Mouse (Mus musculus) stomach, embryonic 14.5 days (tissue): ENCODE data around the gene 1110008P14Rik. TPM values are rescaled to one million over a fixed set of nuclear protein-coding genes. Genes with fewer than 3 reads are reported as not detected.

Experiments
- ATAC-seq: fragments of 200-750 bp; cut with Nextera tagmentation; 2 replicates; pipeline ENCODE4 v1.8.0; 2017; ENCODE audit warnings: low read depth, moderate TSS enrichment; ENCODE audit not compliant: insufficient number of reproducible peaks, insufficient read depth, low FRiP score
- H3K27ac ChIP-seq: fragments of 300-500 bp; sonication (generic); 2 replicates; pipeline ENCODE4 v1.5.1; 2014; ENCODE audit warnings: mild to moderate bottlenecking, low read length, moderate library complexity, mixed read lengths
- H3K27me3 ChIP-seq: fragments of 300-500 bp; sonication (generic); 2 replicates; pipeline ENCODE4 v1.6.1; 2014; ENCODE audit warnings: low read length, control low read depth, mixed read lengths; ENCODE audit not compliant: control insufficient read depth, insufficient read depth
- H3K36me3 ChIP-seq: fragments of 300-500 bp; sonication (generic); 2 replicates; pipeline ENCODE4 v1.6.1; 2014; ENCODE audit warnings: mild to moderate bottlenecking, control low read depth, low read length, moderate library complexity, mixed read lengths; ENCODE audit not compliant: control insufficient read depth, insufficient read depth
- H3K4me1 ChIP-seq: fragments of 300-500 bp; sonication (generic); 2 replicates; pipeline ENCODE4 v1.6.1; 2014; ENCODE audit warnings: low read length, control low read depth, mixed read lengths; ENCODE audit not compliant: control insufficient read depth, insufficient read depth
- H3K4me2 ChIP-seq: fragments of 300-500 bp; sonication (generic); replicated peaks from 2 replicates; pipeline ENCODE4 v1.6.1; 2014; ENCODE audit warnings: low read depth, low read length, control low read depth
- H3K4me3 ChIP-seq: fragments of 300-500 bp; sonication (generic); 2 replicates; pipeline ENCODE4 v1.5.1; 2014; ENCODE audit warnings: low read depth, low read length, control low read depth
- H3K9ac ChIP-seq: fragments of 300-500 bp; sonication (generic); replicated peaks from 2 replicates; pipeline ENCODE4 v1.6.1; 2014; ENCODE audit warnings: low read depth, mild to moderate bottlenecking, control low read depth, low read length, moderate library complexity, mixed read lengths
- H3K9me3 ChIP-seq: fragments of 300-500 bp; sonication (generic); 2 replicates; pipeline ENCODE4 v1.6.1; 2016; ENCODE audit warnings: low read depth, low read length, control low read depth; ENCODE audit not compliant: control insufficient read depth
- WGBS: fragments of 180-500 bp; shearing (Covaris S2); extraction: QIAGEN DNeasy Blood & Tissue Kit; methylation state at CpG from one replicate; pipeline ENCODE4 v1.1.7; 2014; 5-methylcytosine and 5-hydroxymethylcytosine counted together
- polyA plus RNA-seq: library from polyadenylated mRNA; unstranded; fragments of >200 nt; fragmentation: Nextera tagmentation; extraction: Ambion mirVana; gene quantifications from 2 replicates; pipeline ENCODE4 v1.2.1, GENCODE M21; 2014

The 1110008P14Rik gene
- polyA plus RNA-seq, 1 experiment from 2014 or later = 46.3 TPM

DNA sequence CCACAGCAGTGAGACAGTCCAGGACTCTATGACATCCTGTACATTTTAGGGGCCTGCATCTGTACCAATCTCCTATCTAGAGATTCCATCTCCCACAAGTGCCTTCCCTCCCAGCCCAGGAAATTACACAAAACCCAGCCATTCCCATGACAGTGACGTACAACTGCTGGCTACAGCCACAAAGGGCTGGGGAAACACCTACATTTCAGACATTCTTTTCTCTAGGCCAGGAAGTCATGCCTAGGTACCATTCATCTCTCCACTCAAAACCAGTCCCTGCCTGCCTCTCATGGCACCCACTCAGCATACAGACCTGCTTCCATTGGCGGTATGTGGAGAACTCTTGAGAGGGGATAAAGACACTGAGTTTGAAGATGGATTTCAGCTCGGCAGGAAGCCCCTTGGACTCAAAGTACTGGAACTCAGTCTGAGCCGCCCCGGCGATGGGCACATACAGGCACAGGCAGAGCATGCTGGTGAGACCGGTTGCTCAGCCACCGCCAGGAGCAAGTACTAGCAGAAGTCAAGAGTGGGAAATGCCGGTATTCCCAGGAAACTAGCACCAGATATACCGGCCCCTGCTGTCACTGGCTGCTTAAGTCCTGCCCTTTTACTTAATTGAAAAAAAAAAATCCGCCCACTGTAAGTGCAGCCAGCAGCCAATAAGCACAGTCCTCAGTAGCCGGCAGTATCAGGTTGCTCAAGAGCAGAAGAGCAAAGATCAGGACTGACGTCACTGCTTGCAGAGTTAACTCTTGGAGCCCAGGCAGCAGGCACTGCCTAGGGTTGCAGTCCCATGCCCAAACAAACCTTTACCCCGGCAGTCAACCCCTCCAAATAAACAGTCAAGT, 42.0 kb upstream of the 1110008P14Rik start:
- peak; percentile 90 for ATAC-seq
- Histone ChIP-seq H3K4me1 (peaks cover 35% of the 10 kb centered on the region), H3K9ac (no peak overlapping the region), H3K36me3 (peaks cover 18% of the 10 kb centered on the region), H3K27ac (peak overlapping the region; percentile 90), H3K4me2 (peak overlapping the region; percentile 84), H3K4me3 (peak overlapping the region; percentile 27), H3K27me3 (no peaks in the 10 kb centered on the region), H3K9me3 (no peaks in the 10 kb centered on the region)
- WGBS = 3% methylated on average over 14 of the region's 14 CpGs

- Histone ChIP-seq H3K36me3 (peaks cover 34% of the 10 kb centered on the region), H3K9ac (no peak overlapping the region), H3K9me3 (no peaks in the 10 kb centered on the region), H3K27me3 (no peaks in the 10 kb centered on the region), H3K4me3 (no peak overlapping the region), H3K27ac (no peak overlapping the region), H3K4me1 (peaks cover 23% of the 10 kb centered on the region), H3K4me2 (no peak overlapping the region)
- WGBS = 96% methylated on average over 6 of the region's 6 CpGs
- no peak for ATAC-seq
Observed at GRCm38 (mm10) chr2:32421851-32422251, 40.1 kb upstream of the 1110008P14Rik start.

- Histone ChIP-seq H3K4me1 (peaks cover 23% of the 10 kb centered on the region), H3K9ac (no peak overlapping the region), H3K27me3 (no peaks in the 10 kb centered on the region), H3K9me3 (no peaks in the 10 kb centered on the region), H3K4me2 (no peak overlapping the region), H3K4me3 (no peak overlapping the region), H3K27ac (no peak overlapping the region), H3K36me3 (peaks cover 46% of the 10 kb centered on the region)
- WGBS = 85% methylated on average over 6 of the region's 6 CpGs
- ATAC-seq = no peak
Observed at GRCm38 (mm10) chr2:32420647-32421046, 38.9 kb upstream of the 1110008P14Rik start.

DNA sequence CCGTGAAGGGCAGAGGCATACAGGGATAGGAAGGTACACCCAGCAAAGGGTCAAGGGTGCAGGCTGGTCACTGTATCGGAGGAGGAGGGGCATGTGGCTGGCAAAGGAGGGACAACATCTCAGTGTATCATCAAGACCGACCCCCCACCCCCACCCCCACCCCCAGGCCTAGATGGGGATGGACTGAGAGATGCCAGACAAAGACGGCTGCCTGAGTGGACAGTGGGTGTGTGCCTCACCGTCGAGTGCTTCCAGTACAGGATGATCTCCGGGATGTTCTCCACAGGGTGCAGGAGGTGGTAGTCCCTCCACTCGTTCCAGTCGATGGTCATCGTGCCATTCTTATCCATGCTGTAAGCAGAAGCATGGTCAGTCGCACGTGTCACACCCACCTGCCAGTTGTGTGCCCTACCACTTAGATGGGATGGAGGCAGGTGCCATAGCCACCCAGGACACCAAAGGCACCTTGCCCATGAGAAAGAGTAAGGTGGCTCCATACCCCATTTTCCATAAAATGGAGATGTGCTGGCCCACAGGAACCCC, 38.4 kb upstream of the 1110008P14Rik start:
- WGBS = 90% methylated on average over 12 of the region's 12 CpGs
- H3K4me1 ChIP-seq = peaks cover 23% of the 10 kb centered on the region

DNA sequence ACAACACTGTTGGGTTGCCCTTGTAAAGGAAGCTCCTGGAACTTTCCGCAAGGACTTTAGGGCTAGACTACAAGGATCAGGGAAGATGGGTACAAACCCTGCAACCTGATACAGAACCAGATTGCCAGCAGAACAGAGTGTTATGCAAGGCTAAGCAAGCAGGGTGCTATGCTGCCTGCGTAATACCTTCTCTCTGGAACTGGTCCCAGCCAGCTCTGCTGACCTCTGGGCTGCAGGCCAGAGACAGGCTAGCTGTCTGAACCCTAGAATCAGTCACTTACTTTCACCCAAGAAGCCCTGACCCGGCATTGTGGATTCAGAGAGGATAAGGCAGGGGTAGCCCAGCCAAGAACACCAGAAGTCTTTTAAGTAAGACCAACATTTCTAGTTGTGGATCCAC, 37.6 kb upstream of the 1110008P14Rik start:
- Histone ChIP-seq H3K9me3 (no peaks in the 10 kb centered on the region), H3K27me3 (no peaks in the 10 kb centered on the region), H3K36me3 (peaks cover 54% of the 10 kb centered on the region), H3K9ac (no peak overlapping the region), H3K27ac (no peak overlapping the region), H3K4me2 (no peak overlapping the region), H3K4me1 (peaks cover 15% of the 10 kb centered on the region), H3K4me3 (no peak overlapping the region)
- no peak for ATAC-seq
- WGBS = 92% methylated on average over 3 of the region's 3 CpGs

More for the DNA sequence above, 38.4 kb upstream of the 1110008P14Rik start:
- Histone ChIP-seq H3K27ac (no peak overlapping the region), H3K9ac (no peak overlapping the region), H3K9me3 (no peaks in the 10 kb centered on the region), H3K27me3 (no peaks in the 10 kb centered on the region), H3K4me3 (no peak overlapping the region), H3K36me3 (peaks cover 50% of the 10 kb centered on the region), H3K4me2 (no peak overlapping the region)
- no peak for ATAC-seq

DNA sequence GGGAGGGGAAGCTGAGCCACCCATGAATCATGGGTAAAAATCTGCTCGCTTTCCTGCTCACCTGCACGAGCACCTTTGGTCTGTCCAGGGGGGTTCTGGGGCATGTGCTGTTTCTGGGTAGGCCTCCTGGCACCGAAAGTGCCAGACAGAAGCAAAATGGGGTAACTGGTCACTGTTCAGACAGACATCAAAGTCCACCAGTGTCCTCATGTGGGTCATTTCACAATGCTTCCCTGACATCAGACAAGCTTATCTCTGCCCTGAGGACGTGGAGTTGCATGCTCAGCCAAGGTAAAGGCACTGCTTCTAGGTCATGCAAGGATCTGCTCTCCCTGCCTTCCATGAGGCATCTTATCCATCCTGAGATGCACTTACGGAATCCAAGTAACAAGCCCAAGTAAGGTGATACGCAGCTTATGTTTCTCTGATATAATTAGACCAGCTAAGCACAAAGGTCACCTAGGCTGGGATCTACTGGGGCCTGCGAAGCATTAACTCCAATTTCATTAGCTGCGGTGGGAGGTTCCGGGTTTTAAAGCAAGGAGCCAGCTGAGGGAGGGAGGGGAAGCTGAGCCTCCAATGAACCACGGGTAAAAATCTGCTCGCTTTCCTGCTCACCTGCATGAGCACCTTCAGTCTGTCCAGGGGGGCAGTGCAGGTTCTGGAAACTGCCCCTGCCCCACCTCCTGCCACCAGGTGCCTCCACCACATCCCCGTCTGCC, 36.9 kb upstream of the 1110008P14Rik start:
- H3K4me1 ChIP-seq = peaks cover 15% of the 10 kb centered on the region
- H3K27ac ChIP-seq = no peak overlapping the region
- no peak overlapping the region for H3K4me3 ChIP-seq
- H3K9ac ChIP-seq = no peak overlapping the region
- no peak for ATAC-seq
- no peaks in the 10 kb centered on the region for H3K9me3 ChIP-seq
- H3K4me2 ChIP-seq = no peak overlapping the region
- H3K27me3 ChIP-seq = no peaks in the 10 kb centered on the region
- 80% methylated on average over 12 of the region's 12 CpGs for WGBS
- peaks cover 54% of the 10 kb centered on the region for H3K36me3 ChIP-seq

- Histone ChIP-seq H3K27me3 (no peaks in the 10 kb centered on the region), H3K36me3 (peaks cover 54% of the 10 kb centered on the region)
- WGBS = 59% methylated on average over 8 of the region's 8 CpGs
Observed at GRCm38 (mm10) chr2:32417486-32417885, 35.7 kb upstream of the 1110008P14Rik start.

DNA sequence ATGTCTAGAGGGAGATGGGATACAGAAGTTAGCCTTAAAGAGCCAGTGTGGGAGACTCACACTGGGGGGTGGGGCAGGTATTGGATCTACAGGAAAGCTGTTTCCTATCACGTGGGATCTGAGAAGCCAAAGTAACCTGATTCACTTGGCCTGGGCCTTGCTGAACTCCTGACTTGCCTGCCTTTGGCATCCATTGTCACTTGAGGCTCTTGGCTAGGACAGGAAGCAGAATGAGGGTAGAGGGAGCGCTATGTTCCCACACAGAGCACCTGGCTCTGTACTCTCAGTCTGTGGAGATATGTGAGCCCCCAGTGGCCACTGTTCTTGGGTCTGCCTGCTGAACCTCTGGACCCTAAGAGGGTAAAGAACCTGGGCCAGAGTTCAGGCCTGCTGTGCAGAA, 34.8 kb upstream of the 1110008P14Rik start:
- peaks cover 54% of the 10 kb centered on the region for H3K36me3 ChIP-seq
- H3K9ac ChIP-seq = no peak overlapping the region
- no peaks in the 10 kb centered on the region for H3K9me3 ChIP-seq
- 78% methylated on average over 2 of the region's 2 CpGs for WGBS
- peaks cover 4% of the 10 kb centered on the region; the same call in 1 of the 2 replicates for H3K4me1 ChIP-seq
- H3K4me3 ChIP-seq = no peak overlapping the region
- ATAC-seq = no peak
- H3K27ac ChIP-seq = no peak overlapping the region
- H3K4me2 ChIP-seq = no peak overlapping the region
- H3K27me3 ChIP-seq = no peaks in the 10 kb centered on the region

More at GRCm38 (mm10) chr2:32417486-32417885, 35.7 kb upstream of the 1110008P14Rik start:
- Histone ChIP-seq H3K9me3 (no peaks in the 10 kb centered on the region), H3K9ac (no peak overlapping the region), H3K4me3 (no peak overlapping the region), H3K4me2 (no peak overlapping the region), H3K27ac (no peak overlapping the region), H3K4me1 (peaks cover 4% of the 10 kb centered on the region; the same call in 1 of the 2 replicates)
- ATAC-seq = no peak
